In the genomic region with DNA sequence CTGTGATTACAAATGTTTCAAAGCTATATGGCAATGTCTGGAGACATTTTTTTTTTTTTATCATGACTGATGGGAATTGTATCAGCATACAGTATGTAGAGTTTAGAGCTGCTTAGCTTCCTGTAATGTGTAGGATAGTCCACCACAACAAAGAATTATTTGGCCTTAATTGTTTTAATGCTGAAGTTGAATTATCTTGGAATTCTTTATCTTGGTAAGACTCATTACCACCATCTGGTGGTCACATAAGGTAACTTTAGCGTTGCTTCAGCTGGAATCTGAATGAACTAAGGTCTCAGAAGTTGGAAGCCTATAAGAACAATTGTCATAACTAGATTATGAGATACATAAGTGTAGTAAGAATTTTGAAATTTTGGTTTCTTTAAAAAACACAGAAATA, we compare ENCODE assay signal across 9 mouse cellular contexts. TPM values are rescaled to one million over a fixed set of nuclear protein-coding genes. Genes with fewer than 3 reads are reported as not detected.
DNase-seq lines count a peak whose midpoint lies in the region; ATAC-seq and TF ChIP-seq lines count a peak whose summit lies in the region.
"Had no signal": no experiment of that assay in that cellular context is flagged by ENCODE, and none has a peak within 500 bp of the region (broad histone marks: within the 10 kb centered on the region; RNA-seq: fewer than 3 reads in every experiment).

No protein-coding gene starts in this region.

- H3K9ac ChIP-seq in midbrain, embryonic 14.5 days (replicated peaks; ENCODE audit: low read length), result no peak overlapping the region

- DNase-seq in cerebellum, adult 18-20 months, result peak; percentile 11 to 17
- no peak for DNase-seq in cerebellum, adult 9-11 months
- DNase-seq in layer of hippocampus, adult 2 months (ENCODE audit: low spot score in 2 of 2), result no peak
- no peak for DNase-seq in layer of hippocampus, adult 9-10 months (ENCODE audit: low spot score)
- DNase-seq in midbrain, embryonic 14.5 days, result peak; percentile 85
- DNase-seq in urinary bladder, postnatal 36 days (ENCODE audit: low spot score in 2 of 2), result no peak
- no peak for DNase-seq in thymus, adult 18-20 months

- no peaks in the 10 kb centered on the region for H3K36me3 ChIP-seq in midbrain, embryonic 14.5 days (ENCODE audit: control insufficient read depth, insufficient read depth, low read length)

- H3K27ac ChIP-seq in layer of hippocampus, adult 2 months, result no peak overlapping the region
- H3K27ac ChIP-seq in midbrain, embryonic 14.5 days (replicated peaks; ENCODE audit: low read depth, low read length), result no peak overlapping the region
- H3K27ac ChIP-seq: macrophage had no signal

- no peak overlapping the region for H3K4me3 ChIP-seq in layer of hippocampus, adult 2 months
- no peak overlapping the region for H3K4me3 ChIP-seq in midbrain, embryonic 14.5 days (replicated peaks; ENCODE audit: low read depth, low read length)

- WGBS in midbrain, embryonic 14.5 days, result 2% methylated on average over 1 of the region's 1 CpGs

- H3K4me1 ChIP-seq in midbrain, embryonic 14.5 days (ENCODE audit: control insufficient read depth, insufficient read depth, low read length), result no peaks in the 10 kb centered on the region

- TF ChIP-seq CTCF in layer of hippocampus, adult 2 months (conservative IDR thresholded peaks at IDR 0.05), result peak; percentile 90

- peak; percentile 72 for ATAC-seq in common myeloid progenitor, adult 5-6 weeks (replicated peaks; ENCODE audit: low read depth, poor library complexity, severe bottlenecking)
- no peak for ATAC-seq in midbrain, embryonic 14.5 days (ENCODE audit: low FRiP score, low TSS enrichment)

- H3K9me3 ChIP-seq in midbrain, embryonic 14.5 days (ENCODE audit: control insufficient read depth, low read length), result no peaks in the 10 kb centered on the region

- H3K27me3 ChIP-seq in midbrain, embryonic 14.5 days (ENCODE audit: control insufficient read depth, insufficient read depth, low read length), result no peaks in the 10 kb centered on the region

- H3K4me2 ChIP-seq in midbrain, embryonic 14.5 days (ENCODE audit: low read length), result no peak overlapping the region

RNA-seq across cellular contexts. Expression of gene Mrpl17, which starts 7.6 kb away (rescaled TPM):
- total RNA-seq in layer of hippocampus, adult 2 months (2021), result 100 to 1,000 TPM; 104 to 108 TPM
- 27.6 and 53.7 TPM in 2 replicates for total RNA-seq in common myeloid progenitor, adult 5-6 weeks (2017)
- polyA plus RNA-seq in midbrain, embryonic 14.5 days (2014; fragmentation: Nextera tagmentation; extraction: Ambion mirVana), result 186 and 200 TPM in 2 replicates

RNA-seq across cellular contexts. Expression of gene Dchs1, which starts 31.0 kb away (rescaled TPM):
- total RNA-seq in layer of hippocampus, adult 2 months (2021), result 10 to 100 TPM; 14.1 to 15.1 TPM
- 0.18 TPM in 1 of 2 replicates, not detected in the other for total RNA-seq in common myeloid progenitor, adult 5-6 weeks (2017)
- 22.4 and 26.1 TPM in 2 replicates for polyA plus RNA-seq in midbrain, embryonic 14.5 days (2014; fragmentation: Nextera tagmentation; extraction: Ambion mirVana)

Comparison
In these comparisons a context has a peak if more than half of its experiments do, and no peak if none do; other contexts are left out.
1. DNase-seq: peak in cerebellum, adult 18-20 months (2 of 2) and midbrain, embryonic 14.5 days (single experiment); none in cerebellum, adult 9-11 months (single experiment), layer of hippocampus, adult 2 months (0 of 2), layer of hippocampus, adult 9-10 months (single experiment), urinary bladder, postnatal 36 days (0 of 2) and thymus, adult 18-20 months (0 of 2).
2. RNA of gene Dchs1, which starts 31.0 kb away (total RNA-seq): 14.1 to 15.1 TPM in layer of hippocampus, adult 2 months; 0.18 TPM in common myeloid progenitor, adult 5-6 weeks; every median in the first group is over 10 times any median in the second.